Mouse (Mus musculus): Measurements from ENCODE around the gene Fcrlb. TPM values are rescaled to one million over a fixed set of nuclear protein-coding genes. Genes with fewer than 3 reads are reported as not detected.

Fcrlb gene
- total RNA-seq, 2 experiments from 2014 or later: not detected

DNA sequence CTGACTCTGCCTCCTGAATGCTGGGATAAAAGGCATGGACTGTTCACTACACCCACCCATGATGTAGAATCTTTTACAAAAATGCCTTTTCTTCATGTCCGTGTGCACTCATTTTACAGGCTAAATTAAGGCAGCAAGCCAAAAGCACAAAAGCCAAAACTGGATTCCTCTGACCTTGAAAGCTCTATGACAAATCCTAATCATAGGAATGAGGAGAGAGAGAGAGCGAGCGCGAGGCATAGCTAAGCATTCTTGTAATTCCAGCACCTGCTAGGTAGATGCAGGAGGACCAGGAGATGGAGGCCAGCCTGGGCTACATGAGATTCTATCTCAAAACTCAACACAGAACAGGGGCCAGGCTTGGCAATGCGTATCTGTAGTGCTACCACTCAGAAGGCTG lies 35.8 kb downstream of the Fcrlb start:
- no peak for ATAC-seq (replicated peaks; ENCODE audit: low FRiP score, poor library complexity, severe bottlenecking)

DNA sequence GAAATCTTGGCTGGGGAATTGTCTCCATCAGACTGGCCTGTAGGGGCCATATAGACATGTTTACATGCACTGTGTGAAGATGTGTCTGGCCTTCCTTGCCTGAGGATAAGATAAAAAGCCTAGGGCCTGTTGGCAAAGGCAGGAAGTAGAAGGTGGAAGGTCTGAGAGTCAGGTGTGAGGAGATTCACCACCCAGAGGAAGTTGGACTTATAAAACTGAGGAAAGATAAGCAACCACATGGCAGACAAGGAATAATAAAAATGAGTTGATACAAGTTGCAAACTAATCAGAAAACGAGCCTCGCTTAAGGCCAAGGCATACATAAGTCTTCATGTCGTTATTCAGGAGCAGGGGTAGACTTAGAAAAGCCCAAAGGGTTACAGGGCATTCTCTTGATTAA lies 37.1 kb downstream of the Fcrlb start:
- no peak for ATAC-seq (replicated peaks; ENCODE audit: low FRiP score, poor library complexity, severe bottlenecking)

DNA sequence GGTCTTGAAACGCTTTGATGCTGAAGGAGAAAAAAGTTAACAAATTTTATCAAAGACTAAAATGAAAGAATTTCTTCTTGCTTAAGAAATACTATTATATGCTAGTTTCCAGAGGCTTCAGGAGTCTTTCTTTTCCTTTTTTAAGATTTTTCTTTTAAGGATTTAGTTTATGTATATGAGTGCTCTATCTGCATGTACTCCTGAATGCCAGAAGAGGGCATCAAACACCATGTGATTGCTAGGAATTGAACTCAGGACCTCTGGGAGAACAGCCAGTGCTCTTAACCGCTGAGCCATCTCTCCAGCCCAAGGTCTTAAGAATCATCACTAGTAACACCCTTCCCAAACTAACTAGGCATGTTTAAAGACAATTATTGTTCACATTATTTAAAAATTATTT lies 40.8 kb downstream of the Fcrlb start:
- ATAC-seq (replicated peaks; ENCODE audit: low FRiP score, poor library complexity, severe bottlenecking): no peak

DNA sequence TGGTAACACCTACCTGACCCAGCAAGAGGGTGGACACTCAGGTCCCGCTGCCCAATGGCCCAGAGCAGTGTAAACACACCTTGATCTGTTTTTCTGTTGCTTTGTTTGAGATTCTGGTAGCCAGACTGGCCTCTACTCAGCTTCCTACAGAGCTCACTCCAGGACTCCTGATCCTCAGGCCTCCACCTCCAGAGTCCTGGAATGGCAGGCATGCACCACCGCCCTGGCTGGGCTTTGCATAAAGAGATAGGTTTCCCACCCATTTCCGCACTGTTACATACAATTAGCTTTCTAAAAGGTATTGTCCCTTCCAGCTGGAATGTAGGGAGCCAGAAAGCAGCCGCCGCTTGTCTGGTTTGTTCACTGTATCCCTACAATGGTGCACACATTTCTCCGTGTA lies 41.3 kb downstream of the Fcrlb start:
- ATAC-seq (replicated peaks; ENCODE audit: low FRiP score, poor library complexity, severe bottlenecking): no peak

DNA sequence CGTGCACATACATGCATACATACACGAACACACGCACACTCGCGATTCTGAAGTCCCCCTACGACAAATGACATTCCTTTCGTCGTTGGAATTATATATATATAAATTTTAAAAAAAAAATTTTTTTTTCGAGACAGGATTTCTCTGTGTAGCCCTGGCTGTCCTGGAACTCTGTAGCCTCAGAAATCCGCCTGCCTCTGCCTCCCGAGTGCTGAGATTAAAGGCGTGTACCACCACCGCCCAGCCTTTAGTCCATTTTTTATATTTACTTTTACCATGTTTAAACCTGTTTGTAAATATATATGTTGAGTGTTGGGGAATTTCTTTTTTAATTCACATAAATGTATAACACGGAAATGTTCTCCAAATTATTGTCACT lies 43.8 kb downstream of the Fcrlb start:
- no peak for ATAC-seq (replicated peaks; ENCODE audit: low FRiP score, poor library complexity, severe bottlenecking)

DNA sequence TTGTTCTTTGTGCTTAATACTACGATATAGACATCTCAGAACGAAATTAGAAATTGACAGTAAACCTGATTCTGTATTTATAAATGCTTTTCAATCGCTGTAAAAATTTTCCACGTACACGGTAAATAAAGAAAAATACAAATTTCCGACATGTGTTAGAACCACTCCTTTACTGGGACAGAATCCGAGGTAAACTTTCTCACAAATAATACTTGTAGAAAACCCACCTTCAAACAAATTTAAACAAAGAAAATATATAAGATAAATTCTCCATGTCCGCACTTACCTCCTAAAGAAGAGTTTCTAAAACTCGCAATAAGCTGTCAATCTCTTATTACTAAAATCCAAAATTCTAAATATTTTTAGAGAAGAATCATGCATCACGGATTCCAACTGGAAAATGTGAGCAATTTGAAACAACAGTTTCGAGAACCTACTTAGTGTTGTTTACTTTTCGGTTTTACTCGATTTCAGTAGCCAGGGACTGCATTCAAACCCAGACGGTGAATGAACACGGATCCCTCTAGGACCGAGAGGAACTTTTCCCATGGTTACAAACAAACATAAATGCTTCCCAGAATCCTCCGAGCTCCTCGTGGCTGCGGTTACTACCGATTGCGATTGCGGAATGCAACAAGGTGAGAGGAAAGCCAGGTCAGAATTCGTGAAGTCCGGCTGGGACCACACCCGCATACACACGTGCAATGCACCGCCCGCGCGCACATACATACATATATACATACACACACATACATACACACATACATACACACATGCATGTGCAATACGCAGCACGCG lies 44.4 kb downstream of the Fcrlb start:
- peak; percentile 75 for ATAC-seq (replicated peaks; ENCODE audit: low FRiP score, poor library complexity, severe bottlenecking)

DNA sequence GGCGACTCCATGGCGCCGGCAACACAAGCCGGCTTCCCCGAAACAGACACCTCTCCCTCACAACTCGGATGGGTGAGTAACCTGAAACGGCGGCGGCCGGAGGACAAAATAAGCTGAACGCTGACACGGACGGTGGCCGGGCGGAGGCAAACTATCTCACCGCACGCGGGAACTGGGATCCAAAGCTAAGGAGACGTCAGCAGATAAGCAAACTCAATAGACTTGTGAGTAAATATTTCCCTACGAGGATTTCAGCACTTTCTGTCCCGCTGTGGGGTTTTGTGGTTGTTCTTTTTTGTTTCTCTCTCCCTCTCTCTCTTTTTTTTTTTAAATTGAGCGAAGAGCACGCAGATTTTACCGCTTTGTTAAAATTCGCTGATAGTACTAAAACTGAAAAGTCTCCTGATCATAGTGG lies 45.0 kb downstream of the Fcrlb start, which contains the start of gene Atf6:
Atf6 (minus strand) TSS at position 81 of the 415 bp plus-strand sequence.
- peak; percentile 93 for ATAC-seq (replicated peaks; ENCODE audit: low FRiP score, poor library complexity, severe bottlenecking)

DNA sequence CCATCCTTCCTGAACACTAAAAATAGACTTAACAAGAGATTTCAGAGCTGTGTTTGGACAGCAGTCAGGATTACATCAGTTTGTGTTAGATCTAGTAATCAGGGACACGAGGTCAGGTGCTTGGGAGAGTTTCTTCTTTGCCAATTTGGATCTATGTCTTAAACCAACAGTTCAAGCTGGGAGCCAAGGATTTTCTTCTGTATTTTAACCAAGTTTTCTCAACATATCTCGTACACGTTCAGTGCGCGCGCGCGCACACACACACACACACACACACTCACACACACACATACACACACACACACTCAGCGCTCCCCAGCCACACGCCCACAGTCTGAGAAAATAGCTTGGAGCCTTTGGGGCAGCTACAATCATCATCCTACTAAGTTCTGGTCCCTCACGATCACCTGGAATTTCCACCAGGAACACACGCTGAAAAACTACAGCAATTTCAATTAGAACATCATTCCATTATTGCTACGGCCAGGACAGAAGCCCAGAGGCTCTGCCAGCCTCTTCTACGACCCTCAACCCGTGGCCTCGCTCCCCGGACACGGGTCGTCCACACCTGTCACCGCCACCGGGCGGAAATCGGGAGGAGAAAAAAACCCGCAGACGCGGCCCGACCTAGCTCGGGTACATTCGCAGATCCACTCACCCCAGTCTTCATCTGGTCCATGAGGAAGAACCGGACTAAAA lies 45.6 kb downstream of the Fcrlb start:
- ATAC-seq (replicated peaks; ENCODE audit: low FRiP score, poor library complexity, severe bottlenecking): peak; percentile 69

DNA sequence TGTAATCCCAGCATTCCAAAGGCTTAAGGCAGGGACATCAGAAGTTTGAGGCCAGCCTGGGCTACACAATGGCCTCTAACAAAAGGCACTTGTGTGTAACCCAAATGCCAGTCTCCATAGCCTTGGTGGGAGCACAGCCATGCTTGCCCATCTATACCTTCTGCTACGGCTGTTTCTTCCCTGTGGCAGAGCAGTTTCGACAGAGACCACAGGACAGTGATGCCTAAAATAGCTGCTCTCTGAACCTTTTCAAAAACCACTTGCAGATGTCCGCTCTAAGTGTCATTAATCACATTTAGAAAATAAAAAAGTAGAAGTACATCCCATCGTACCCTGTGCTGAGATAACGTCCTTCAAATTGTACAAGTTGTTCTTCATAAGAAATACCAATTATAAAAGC lies 47.3 kb downstream of the Fcrlb start:
- ATAC-seq (replicated peaks; ENCODE audit: low FRiP score, poor library complexity, severe bottlenecking): no peak

DNA sequence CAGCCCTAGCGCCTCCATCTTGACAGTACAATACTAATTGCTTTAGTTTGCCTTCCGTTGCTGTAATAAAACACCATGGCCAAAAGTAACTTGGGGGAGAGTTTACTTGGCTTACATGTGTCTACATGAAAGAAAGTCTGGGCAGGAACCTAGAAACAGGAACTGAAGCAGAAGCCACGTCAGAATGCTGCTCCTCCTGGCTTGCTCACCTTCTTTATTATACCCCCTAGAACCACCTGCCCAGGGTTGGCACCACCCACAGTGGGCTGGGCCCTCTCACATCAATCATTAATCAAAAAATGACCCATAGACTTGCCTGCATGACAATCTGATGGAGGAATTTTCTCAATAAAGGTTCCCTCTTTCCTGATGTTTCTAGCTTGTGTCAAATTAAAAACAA lies 48.0 kb downstream of the Fcrlb start:
- no peak for ATAC-seq (replicated peaks; ENCODE audit: low FRiP score, poor library complexity, severe bottlenecking)

DNA sequence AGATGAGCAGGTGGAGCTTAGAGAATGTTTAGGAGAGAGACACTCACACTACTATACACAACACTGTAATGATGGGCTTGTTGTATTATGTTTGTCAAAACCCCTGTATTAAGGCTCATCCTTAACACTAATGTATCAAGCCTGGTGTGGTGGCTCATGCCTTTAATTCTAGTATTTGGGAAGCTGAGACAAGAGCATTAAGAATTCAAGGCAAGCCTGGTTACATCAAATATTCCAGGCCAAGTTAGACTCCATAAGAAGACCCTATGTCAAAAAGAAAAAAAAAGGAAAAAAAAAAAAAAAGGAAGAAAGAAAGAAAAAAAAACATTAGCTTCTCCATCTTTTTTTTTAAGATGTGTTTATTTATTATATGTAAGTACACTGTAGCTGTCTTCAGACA lies 48.5 kb downstream of the Fcrlb start:
- no peak for ATAC-seq (replicated peaks; ENCODE audit: low FRiP score, poor library complexity, severe bottlenecking)

DNA sequence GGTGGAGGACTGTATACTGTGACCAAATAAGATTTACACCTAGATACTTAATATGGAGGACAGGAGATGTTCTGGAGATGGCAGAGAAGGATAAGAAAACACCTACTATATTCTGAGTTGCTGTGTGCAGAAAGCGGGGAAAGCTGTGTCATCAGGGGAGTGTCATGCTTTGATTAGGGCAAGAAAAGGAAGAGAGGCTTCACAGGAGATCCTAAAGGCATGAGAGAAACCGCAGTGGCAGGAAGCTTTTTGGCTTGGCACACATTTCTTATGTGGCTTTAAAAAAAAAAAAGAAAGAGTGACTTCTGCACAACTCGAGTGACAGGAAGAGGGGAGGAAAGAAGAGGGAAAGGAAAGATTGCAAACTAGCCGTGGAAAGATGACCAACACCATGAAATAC lies 49.7 kb downstream of the Fcrlb start:
- no peak for ATAC-seq (replicated peaks; ENCODE audit: low FRiP score, poor library complexity, severe bottlenecking)

DNA sequence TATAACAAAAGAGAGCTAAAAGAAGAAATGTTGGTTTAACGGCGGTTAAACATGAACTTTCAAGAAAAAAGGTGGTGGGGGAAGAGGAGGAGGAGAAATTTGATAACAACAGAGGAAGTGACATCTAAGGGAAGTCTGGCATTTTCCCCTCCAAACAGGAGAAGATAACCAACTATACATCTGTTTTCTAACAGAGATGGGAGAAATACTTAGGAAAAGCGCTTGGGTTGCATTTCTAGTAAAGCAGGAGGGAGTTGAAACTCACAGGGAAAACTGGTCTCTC lies 50.4 kb downstream of the Fcrlb start:
- no peak for ATAC-seq (replicated peaks; ENCODE audit: low FRiP score, poor library complexity, severe bottlenecking)

DNA sequence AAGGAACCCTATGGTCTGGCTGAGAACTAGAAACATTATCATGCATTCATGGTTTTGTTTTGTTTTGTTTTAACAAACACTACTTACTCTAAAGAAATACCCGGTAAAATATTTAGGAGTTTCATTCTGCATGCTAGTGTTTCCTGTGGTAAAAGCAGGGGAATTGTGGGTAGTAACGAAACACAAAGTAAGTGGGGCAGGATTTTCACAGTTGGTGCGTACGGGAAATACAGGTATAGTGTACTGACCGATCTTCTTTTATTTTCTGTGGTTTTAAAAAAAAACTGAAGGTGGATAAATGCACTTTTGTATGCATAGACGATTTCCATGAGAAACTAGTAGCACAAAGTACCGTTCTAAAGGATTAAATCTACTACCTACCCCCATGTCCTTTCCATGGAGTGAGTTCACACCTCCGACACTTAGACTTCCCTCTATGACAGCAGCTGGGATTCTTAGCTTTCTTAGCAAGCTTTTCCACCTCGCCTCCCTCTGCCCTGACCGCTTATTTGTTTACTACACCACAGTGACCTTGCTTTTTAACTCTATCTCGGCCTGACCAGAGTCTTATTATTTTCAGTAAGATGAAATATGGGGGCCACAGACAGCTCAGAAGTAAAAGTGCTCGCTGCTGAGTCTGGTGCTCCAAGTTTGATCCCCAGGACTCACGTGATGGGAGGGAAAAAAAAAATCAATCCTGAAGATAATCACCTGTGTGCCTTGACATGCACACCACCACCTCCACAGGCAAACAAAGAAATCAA lies 50.9 kb downstream of the Fcrlb start:
- ATAC-seq (replicated peaks; ENCODE audit: low FRiP score, poor library complexity, severe bottlenecking): no peak

DNA sequence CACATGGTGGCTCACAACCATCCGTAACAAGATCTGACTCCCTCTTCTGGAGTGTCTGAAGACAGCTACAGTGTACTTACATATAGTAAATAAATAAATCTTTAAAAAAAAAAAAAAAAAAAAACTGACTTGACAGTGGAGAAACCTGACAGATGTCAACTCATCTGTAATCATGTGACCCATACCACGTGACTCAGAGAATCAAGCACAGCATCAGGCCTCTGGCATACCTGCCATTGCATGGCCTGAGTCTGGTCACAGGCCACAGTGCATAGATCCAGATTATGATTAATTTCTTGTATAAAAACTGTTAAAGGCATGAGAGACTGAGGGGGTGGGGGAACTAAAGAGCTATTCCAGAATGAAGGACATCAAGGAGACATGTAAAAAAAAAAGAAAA lies 53.9 kb downstream of the Fcrlb start:
- ATAC-seq (replicated peaks; ENCODE audit: low FRiP score, poor library complexity, severe bottlenecking): no peak

DNA sequence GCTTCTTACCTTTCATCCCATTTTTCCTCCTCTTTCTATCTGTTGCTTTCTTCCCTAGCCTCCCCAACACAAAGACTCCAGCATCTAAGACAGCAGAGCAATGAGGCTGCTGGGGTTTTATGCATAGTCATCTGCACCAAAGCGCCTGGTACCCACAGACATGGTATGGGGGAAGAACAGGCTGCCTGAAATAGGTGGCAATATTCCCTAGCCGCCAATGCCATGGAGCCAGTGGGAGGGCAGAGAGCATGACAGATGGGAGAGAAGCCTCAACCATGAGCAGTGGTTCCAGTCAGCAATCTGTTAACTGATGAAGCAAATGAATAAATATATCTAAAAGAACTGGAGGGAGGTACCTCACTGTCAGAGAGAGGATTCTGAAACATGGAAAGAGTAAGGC lies 55.4 kb downstream of the Fcrlb start:
- no peak for ATAC-seq (replicated peaks; ENCODE audit: low FRiP score, poor library complexity, severe bottlenecking)

Other genes starting within 250 kb of the Fcrlb start
- gene Atf6, start 45.2 kb downstream of the Fcrlb start, total RNA-seq (2015; ENCODE audit: low replicate concordance): 23.1 and 26.4 TPM in 2 replicates
- gene Atf6, start 45.2 kb downstream of the Fcrlb start, total RNA-seq (2017; ENCODE audit: low replicate concordance): 27.2 and 29.6 TPM in 2 replicates
- gene Gm26620, start 27.9 kb downstream of the Fcrlb start, total RNA-seq (2015; ENCODE audit: low replicate concordance): not detected in 2 replicates
- gene Gm26620, start 27.9 kb downstream of the Fcrlb start, total RNA-seq (2017; ENCODE audit: low replicate concordance): not detected in 2 replicates
- gene Dusp12, start 27.4 kb downstream of the Fcrlb start, total RNA-seq (2015; ENCODE audit: low replicate concordance): 2.2 and 5.4 TPM in 2 replicates
- not detected in 2 replicates for gene Dusp12, start 27.4 kb downstream of the Fcrlb start, total RNA-seq (2017; ENCODE audit: low replicate concordance)
- gene Fcrla, start 14.6 kb upstream of the Fcrlb start, total RNA-seq (2015; ENCODE audit: low replicate concordance): 51.9 and 53.7 TPM in 2 replicates
- 27.0 and 28.4 TPM in 2 replicates for gene Fcrla, start 14.6 kb upstream of the Fcrlb start, total RNA-seq (2017; ENCODE audit: low replicate concordance)
- gene Fcgr2b, start 63.6 kb upstream of the Fcrlb start, total RNA-seq (2015; ENCODE audit: low replicate concordance): 29.2 and 34.8 TPM in 2 replicates
- gene Fcgr2b, start 63.6 kb upstream of the Fcrlb start, total RNA-seq (2017; ENCODE audit: low replicate concordance): 5.0 and 32.1 TPM in 2 replicates
- 12.2 and 20.2 TPM in 2 replicates for gene Fcgr4, start 106.0 kb upstream of the Fcrlb start, total RNA-seq (2015; ENCODE audit: low replicate concordance)
- gene Fcgr4, start 106.0 kb upstream of the Fcrlb start, total RNA-seq (2017; ENCODE audit: low replicate concordance): 7.3 and 7.6 TPM in 2 replicates
- 78.6 and 80.1 TPM in 2 replicates for gene Fcgr3, start 152.0 kb upstream of the Fcrlb start, total RNA-seq (2015; ENCODE audit: low replicate concordance)
- 29.8 and 53.5 TPM in 2 replicates for gene Fcgr3, start 152.0 kb upstream of the Fcrlb start, total RNA-seq (2017; ENCODE audit: low replicate concordance)
- 19.8 TPM in 1 of 2 replicates, not detected in the other for gene Cfap126, start 201.0 kb upstream of the Fcrlb start, total RNA-seq (2015; ENCODE audit: low replicate concordance)
- gene Cfap126, start 201.0 kb upstream of the Fcrlb start, total RNA-seq (2017; ENCODE audit: low replicate concordance): not detected in 2 replicates
- gene Sdhc, start 237.7 kb upstream of the Fcrlb start, total RNA-seq (2015; ENCODE audit: low replicate concordance): 50.8 and 70.4 TPM in 2 replicates
- 4.7 and 14.6 TPM in 2 replicates for gene Sdhc, start 237.7 kb upstream of the Fcrlb start, total RNA-seq (2017; ENCODE audit: low replicate concordance)
- not detected in 2 replicates for gene Mpz, start 237.8 kb upstream of the Fcrlb start, total RNA-seq (2015; ENCODE audit: low replicate concordance)
- gene Mpz, start 237.8 kb upstream of the Fcrlb start, total RNA-seq (2017; ENCODE audit: low replicate concordance): not detected in 2 replicates